Mouse (Mus musculus): ENCODE measurements around the gene C87436. TPM values are rescaled to one million over a fixed set of nuclear protein-coding genes. Genes with fewer than 3 reads are reported as not detected.

The C87436 gene
- polyA plus RNA-seq, 1 experiment from 2014 or later, result 21.4 TPM

GRCm38 (mm10) chr6:86439531-86439930, 1.4 kb downstream of the C87436 start:
- DNase-seq (ENCODE audit: low spot score) (no peak), ATAC-seq (replicated peaks; ENCODE audit: low FRiP score, low TSS enrichment, low read depth) (no peak)
- peaks cover 35% of the 10 kb centered on the region for H3K36me3 ChIP-seq (ENCODE audit: control insufficient read depth, insufficient read depth, low read length)
- H3K4me3 ChIP-seq (ENCODE audit: low read depth, low read length), result peak overlapping the region; percentile 68
- 84% methylated on average over 1 of the region's 1 CpGs for WGBS
- H3K4me1 ChIP-seq (replicated peaks; ENCODE audit: control insufficient read depth, insufficient read depth, low read length), result peaks cover 6% of the 10 kb centered on the region
- no peak overlapping the region for H3K27ac ChIP-seq (ENCODE audit: low read depth)
- H3K9me3 ChIP-seq (ENCODE audit: control insufficient read depth, low read length), result no peaks in the 10 kb centered on the region
- H3K27me3 ChIP-seq (replicated peaks; ENCODE audit: control insufficient read depth, insufficient read depth, low read length), result no peaks in the 10 kb centered on the region
- H3K9ac ChIP-seq (ENCODE audit: low read length), result peak overlapping the region; percentile 93
- peak overlapping the region; percentile 75 for H3K4me2 ChIP-seq (ENCODE audit: low read length)

GRCm38 (mm10) chr6:86441571-86441970, 3.4 kb downstream of the C87436 start:
- Histone ChIP-seq H3K36me3 (ENCODE audit: control insufficient read depth, insufficient read depth, low read length) (peaks cover 26% of the 10 kb centered on the region), H3K9ac (ENCODE audit: low read length) (no peak overlapping the region), H3K4me2 (ENCODE audit: low read length) (no peak overlapping the region), H3K9me3 (ENCODE audit: control insufficient read depth, low read length) (no peaks in the 10 kb centered on the region), H3K4me3 (ENCODE audit: low read depth, low read length) (no peak overlapping the region), H3K27ac (ENCODE audit: low read depth) (no peak overlapping the region), H3K27me3 (replicated peaks; ENCODE audit: control insufficient read depth, insufficient read depth, low read length) (no peaks in the 10 kb centered on the region), H3K4me1 (replicated peaks; ENCODE audit: control insufficient read depth, insufficient read depth, low read length) (peaks cover 6% of the 10 kb centered on the region)
- ATAC-seq (replicated peaks; ENCODE audit: low FRiP score, low TSS enrichment, low read depth) (no peak), DNase-seq (ENCODE audit: low spot score) (no peak)
- 94% methylated on average over 10 of the region's 10 CpGs for WGBS

GRCm38 (mm10) chr6:86445551-86445950, 7.4 kb downstream of the C87436 start:
- H3K36me3 ChIP-seq (ENCODE audit: control insufficient read depth, insufficient read depth, low read length), result peaks cover 54% of the 10 kb centered on the region

GRCm38 (mm10) chr6:86446927-86447568, 8.9 kb downstream of the C87436 start:
- no peaks in the 10 kb centered on the region for H3K27me3 ChIP-seq (replicated peaks; ENCODE audit: control insufficient read depth, insufficient read depth, low read length)
- 83% methylated on average over 1 of the region's 1 CpGs for WGBS
- peaks cover 62% of the 10 kb centered on the region for H3K36me3 ChIP-seq (ENCODE audit: control insufficient read depth, insufficient read depth, low read length)
- no peaks in the 10 kb centered on the region for H3K9me3 ChIP-seq (ENCODE audit: control insufficient read depth, low read length)
- no peak for DNase-seq (ENCODE audit: low spot score)
- ATAC-seq (replicated peaks; ENCODE audit: low FRiP score, low TSS enrichment, low read depth), result no peak
- no peak overlapping the region for H3K4me3 ChIP-seq (ENCODE audit: low read depth, low read length)
- H3K4me1 ChIP-seq (replicated peaks; ENCODE audit: control insufficient read depth, insufficient read depth, low read length), result no peaks in the 10 kb centered on the region
- no peak overlapping the region for H3K4me2 ChIP-seq (ENCODE audit: low read length)
- no peak overlapping the region for H3K27ac ChIP-seq (ENCODE audit: low read depth)
- no peak overlapping the region for H3K9ac ChIP-seq (ENCODE audit: low read length)

More at GRCm38 (mm10) chr6:86445551-86445950, 7.4 kb downstream of the C87436 start:
- ATAC-seq (replicated peaks; ENCODE audit: low FRiP score, low TSS enrichment, low read depth), result no peak
- DNase-seq (ENCODE audit: low spot score), result no peak
- Histone ChIP-seq H3K27me3 (replicated peaks; ENCODE audit: control insufficient read depth, insufficient read depth, low read length) (no peaks in the 10 kb centered on the region), H3K4me2 (ENCODE audit: low read length) (no peak overlapping the region), H3K9me3 (ENCODE audit: control insufficient read depth, low read length) (no peaks in the 10 kb centered on the region), H3K4me3 (ENCODE audit: low read depth, low read length) (no peak overlapping the region), H3K4me1 (replicated peaks; ENCODE audit: control insufficient read depth, insufficient read depth, low read length) (no peaks in the 10 kb centered on the region), H3K27ac (ENCODE audit: low read depth) (no peak overlapping the region), H3K9ac (ENCODE audit: low read length) (no peak overlapping the region)
- WGBS, result 94% methylated on average over 18 of the region's 18 CpGs

GRCm38 (mm10) chr6:86456727-86457126, 18.6 kb downstream of the C87436 start:
- no peak for ATAC-seq (replicated peaks; ENCODE audit: low FRiP score, low TSS enrichment, low read depth)
- H3K36me3 ChIP-seq (ENCODE audit: control insufficient read depth, insufficient read depth, low read length), result peaks cover 68% of the 10 kb centered on the region
- no peak for DNase-seq (ENCODE audit: low spot score)
- no peaks in the 10 kb centered on the region for H3K4me1 ChIP-seq (replicated peaks; ENCODE audit: control insufficient read depth, insufficient read depth, low read length)
- no peak overlapping the region for H3K27ac ChIP-seq (ENCODE audit: low read depth)
- H3K4me3 ChIP-seq (ENCODE audit: low read depth, low read length), result no peak overlapping the region
- 90% methylated on average over 3 of the region's 3 CpGs for WGBS
- no peaks in the 10 kb centered on the region for H3K27me3 ChIP-seq (replicated peaks; ENCODE audit: control insufficient read depth, insufficient read depth, low read length)
- no peaks in the 10 kb centered on the region for H3K9me3 ChIP-seq (ENCODE audit: control insufficient read depth, low read length)
- no peak overlapping the region for H3K9ac ChIP-seq (ENCODE audit: low read length)
- no peak overlapping the region for H3K4me2 ChIP-seq (ENCODE audit: low read length)

GRCm38 (mm10) chr6:86463079-86463478, 24.9 kb downstream of the C87436 start:
- Histone ChIP-seq H3K36me3 (ENCODE audit: control insufficient read depth, insufficient read depth, low read length) (peaks cover 45% of the 10 kb centered on the region), H3K9me3 (ENCODE audit: control insufficient read depth, low read length) (no peaks in the 10 kb centered on the region), H3K27me3 (replicated peaks; ENCODE audit: control insufficient read depth, insufficient read depth, low read length) (no peaks in the 10 kb centered on the region), H3K4me3 (ENCODE audit: low read depth, low read length) (no peak overlapping the region), H3K9ac (ENCODE audit: low read length) (no peak overlapping the region), H3K4me2 (ENCODE audit: low read length) (no peak overlapping the region), H3K4me1 (replicated peaks; ENCODE audit: control insufficient read depth, insufficient read depth, low read length) (no peaks in the 10 kb centered on the region), H3K27ac (ENCODE audit: low read depth) (no peak overlapping the region)
- ATAC-seq (replicated peaks; ENCODE audit: low FRiP score, low TSS enrichment, low read depth) (no peak), DNase-seq (ENCODE audit: low spot score) (no peak)
- 89% methylated on average over 3 of the region's 3 CpGs for WGBS

- Histone ChIP-seq H3K9ac (ENCODE audit: low read length) (no peak overlapping the region; the same call in 1 of the 2 replicates), H3K9me3 (ENCODE audit: control insufficient read depth, low read length) (no peaks in the 10 kb centered on the region), H3K4me3 (ENCODE audit: low read depth, low read length) (no peak overlapping the region), H3K4me2 (ENCODE audit: low read length) (peak overlapping the region; percentile 63), H3K27me3 (replicated peaks; ENCODE audit: control insufficient read depth, insufficient read depth, low read length) (no peaks in the 10 kb centered on the region), H3K4me1 (replicated peaks; ENCODE audit: control insufficient read depth, insufficient read depth, low read length) (peaks cover 15% of the 10 kb centered on the region), H3K27ac (ENCODE audit: low read depth) (peak overlapping the region; percentile 82), H3K36me3 (ENCODE audit: control insufficient read depth, insufficient read depth, low read length) (peaks cover 21% of the 10 kb centered on the region; the same call in 1 of the 2 replicates)
- WGBS, result 88% methylated on average over 3 of the region's 3 CpGs
- DNase-seq (ENCODE audit: low spot score) (no peak), ATAC-seq (replicated peaks; ENCODE audit: low FRiP score, low TSS enrichment, low read depth) (0 out of 2 replicates have a peak, but pooled peaks have one; percentile 1)
Measured at GRCm38 (mm10) chr6:86471317-86471716, 33.1 kb downstream of the C87436 start.

- H3K9ac ChIP-seq (ENCODE audit: low read length), result peak overlapping the region; percentile 58
- peak; percentile 38; the same call in 1 of the 2 replicates for ATAC-seq (replicated peaks; ENCODE audit: low FRiP score, low TSS enrichment, low read depth)
- DNase-seq (ENCODE audit: low spot score), result no peak
- H3K36me3 ChIP-seq (ENCODE audit: control insufficient read depth, insufficient read depth, low read length), result peaks cover 19% of the 10 kb centered on the region; the same call in 1 of the 2 replicates
- 19% methylated on average over 9 of the region's 9 CpGs for WGBS
- peaks cover 16% of the 10 kb centered on the region for H3K4me1 ChIP-seq (replicated peaks; ENCODE audit: control insufficient read depth, insufficient read depth, low read length)
- H3K4me3 ChIP-seq (ENCODE audit: low read depth, low read length), result peak overlapping the region; percentile 34
- H3K27me3 ChIP-seq (replicated peaks; ENCODE audit: control insufficient read depth, insufficient read depth, low read length), result no peaks in the 10 kb centered on the region
- peak overlapping the region; percentile 82 for H3K27ac ChIP-seq (ENCODE audit: low read depth)
- H3K9me3 ChIP-seq (ENCODE audit: control insufficient read depth, low read length), result no peaks in the 10 kb centered on the region
- peak overlapping the region; percentile 63 for H3K4me2 ChIP-seq (ENCODE audit: low read length)
Measured at GRCm38 (mm10) chr6:86471760-86472099, 33.6 kb downstream of the C87436 start.
